Mouse (Mus musculus) CD4-positive, CD25-positive, alpha-beta regulatory T cell, adult 2 months (primary cell): Measurements from ENCODE around the gene Phf1.

Experiments used
- DNase-seq: peaks from one replicate; pipeline ENCODE4 v3.0.0-alpha.2; 2012; ENCODE audit warnings: low read depth, low spot score

The Phf1 gene

DNA sequence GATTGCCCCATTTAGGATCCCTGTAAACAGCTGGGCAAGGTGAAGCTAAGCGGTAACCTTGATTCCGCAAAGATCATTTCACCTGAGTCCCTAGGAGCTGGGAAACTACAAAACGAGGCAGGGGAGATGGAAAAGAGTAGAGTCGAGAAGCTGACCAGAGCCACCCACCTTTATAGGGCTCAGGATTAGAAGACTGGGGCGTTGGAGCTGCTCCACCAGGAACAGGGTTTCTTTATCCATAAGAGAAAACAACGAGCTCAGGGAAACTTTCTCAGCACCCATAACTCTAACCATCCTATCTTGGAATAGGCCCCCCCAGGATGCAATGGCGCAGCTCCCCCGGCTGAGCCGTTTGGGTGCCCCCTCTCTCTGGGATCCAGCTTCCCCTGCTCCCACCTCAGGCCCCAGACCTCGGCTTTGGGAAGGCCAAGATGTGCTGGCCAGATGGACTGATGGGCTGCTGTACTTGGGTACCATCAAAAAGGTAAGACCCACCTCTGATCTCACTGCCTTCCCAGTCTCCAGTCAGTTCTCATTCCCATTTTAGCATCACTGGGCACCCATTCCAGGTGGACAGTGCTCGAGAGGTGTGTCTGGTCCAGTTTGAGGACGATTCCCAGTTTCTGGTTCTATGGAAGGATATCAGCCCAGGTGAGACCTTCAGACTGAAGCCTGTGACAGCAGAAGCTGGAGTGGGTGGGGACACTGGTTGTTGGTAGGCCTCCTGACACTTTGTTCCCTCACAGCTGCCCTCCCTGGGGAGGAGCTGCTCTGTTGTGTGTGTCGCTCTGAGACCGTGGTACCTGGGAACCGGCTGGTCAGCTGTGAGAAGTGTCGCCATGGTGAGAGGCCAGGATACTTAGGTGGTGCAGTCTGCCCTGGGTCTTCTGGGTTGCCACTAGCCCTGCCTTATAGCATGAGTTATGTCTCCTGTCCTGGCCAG lies 1.3 kb downstream of the Phf1 start:
- DNase-seq: no peak

DNA sequence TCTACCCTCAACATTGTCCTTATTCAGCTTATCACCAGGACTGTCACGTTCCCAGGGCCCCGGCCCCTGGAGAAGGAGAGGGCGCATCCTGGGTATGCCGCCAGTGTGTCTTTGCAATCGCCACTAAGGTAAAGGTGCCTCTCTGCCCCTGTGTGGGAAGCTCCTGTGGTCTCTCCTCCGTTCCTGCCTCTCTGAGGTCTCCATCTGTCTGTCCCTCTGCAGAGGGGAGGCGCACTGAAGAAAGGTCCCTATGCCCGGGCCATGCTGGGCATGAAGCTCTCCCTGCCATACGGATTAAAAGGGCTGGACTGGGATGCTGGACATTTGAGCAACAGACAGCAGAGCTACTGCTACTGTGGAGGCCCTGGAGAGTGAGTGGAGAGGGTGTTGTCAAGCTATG lies 2.2 kb downstream of the Phf1 start:
- DNase-seq: no peak

DNA sequence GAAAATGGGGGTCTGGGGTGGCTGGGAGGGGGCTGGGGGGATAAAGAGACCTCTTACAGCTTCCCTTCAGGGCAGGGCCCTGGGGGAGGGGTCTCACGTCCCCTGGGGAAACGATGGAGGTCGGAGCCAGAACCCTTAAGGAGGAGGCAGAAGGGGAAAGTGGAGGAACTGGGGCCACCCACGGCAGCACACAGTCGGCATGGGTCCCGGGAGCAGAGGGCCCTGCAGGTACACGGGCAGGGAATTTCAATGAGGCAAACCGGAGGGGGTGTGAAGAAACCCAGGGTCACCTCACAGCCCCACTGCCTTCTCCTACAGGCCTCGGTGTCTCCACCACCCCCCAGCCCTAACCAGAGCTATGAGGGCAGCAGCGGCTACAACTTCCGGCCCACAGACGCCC lies 3.6 kb downstream of the Phf1 start:
- no peak for DNase-seq

DNA sequence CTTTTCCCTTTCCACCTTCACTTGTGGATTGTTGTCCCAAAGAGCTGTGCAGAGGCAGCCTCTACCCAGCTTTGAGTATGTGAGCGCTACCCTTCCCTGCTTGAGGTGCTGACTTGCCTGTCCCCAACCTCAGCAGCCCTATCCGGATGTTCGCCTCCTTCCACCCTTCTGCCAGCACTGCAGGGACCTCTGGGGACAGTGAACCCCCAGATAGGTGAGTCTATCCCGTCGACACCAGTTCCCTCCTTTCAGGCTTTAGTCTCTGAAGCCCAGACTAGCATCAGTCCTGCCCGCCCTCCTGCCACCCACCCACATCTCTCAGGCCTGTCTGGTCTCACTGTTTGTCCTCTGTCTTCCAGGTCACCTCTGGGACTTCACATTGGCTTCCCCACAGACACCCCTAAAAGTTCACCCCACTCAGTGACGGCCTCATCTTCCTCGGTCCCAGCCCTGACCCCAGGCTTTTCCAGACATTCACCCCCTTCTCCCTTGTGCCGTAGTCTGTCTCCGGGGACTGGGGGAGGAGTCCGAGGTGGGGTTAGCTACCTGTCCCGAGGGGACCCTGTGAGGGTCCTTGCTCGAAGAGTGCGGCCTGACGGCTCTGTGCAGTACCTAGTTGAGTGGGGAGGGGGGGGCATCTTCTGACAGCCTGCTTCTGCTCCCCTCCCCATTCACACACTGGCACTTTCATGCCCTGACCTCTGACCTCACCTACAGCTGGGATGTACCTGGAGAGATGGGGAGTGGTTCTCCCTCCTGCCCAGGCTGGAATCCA lies 4.3 kb downstream of the Phf1 start:
- no peak for DNase-seq

DNA sequence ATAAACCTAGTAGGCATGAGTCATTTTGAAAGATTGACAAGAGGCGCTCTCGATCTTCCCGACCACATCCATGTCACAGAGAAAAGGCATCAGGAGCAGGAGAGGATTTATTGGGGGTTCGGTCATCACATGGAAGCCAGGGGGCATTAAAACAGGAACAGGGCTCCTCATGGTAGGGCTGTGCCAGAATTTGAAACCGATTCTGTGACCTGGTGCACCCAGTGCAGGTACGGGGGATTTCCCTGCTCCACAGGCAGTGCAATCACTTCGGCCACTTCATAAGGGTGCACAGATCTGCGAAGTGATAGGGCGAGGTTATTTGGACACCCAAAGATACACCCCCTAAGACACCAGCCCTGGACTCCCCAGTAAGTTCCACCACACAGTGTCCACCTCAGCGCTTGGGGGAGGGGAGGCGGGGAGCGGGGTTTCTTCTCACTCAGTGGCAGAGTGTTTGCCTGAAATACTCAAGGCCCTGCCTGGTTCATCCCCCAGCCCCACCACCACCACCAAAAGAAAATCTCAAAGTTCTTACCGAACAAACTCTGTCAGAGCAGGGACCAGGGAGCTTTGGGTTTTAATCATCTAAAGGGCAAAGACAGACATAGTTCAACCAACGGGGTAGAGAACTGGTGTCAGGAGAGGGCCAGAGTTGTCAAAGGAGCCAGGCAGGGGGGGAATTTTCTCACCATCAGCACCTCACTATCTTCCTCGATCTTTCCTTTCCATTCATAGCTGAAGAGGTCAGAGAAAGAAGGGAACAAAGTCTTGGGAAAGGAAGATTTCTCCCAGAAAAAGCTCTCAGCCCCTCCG lies 5.2 kb downstream of the Phf1 start:
- no peak for DNase-seq

DNA sequence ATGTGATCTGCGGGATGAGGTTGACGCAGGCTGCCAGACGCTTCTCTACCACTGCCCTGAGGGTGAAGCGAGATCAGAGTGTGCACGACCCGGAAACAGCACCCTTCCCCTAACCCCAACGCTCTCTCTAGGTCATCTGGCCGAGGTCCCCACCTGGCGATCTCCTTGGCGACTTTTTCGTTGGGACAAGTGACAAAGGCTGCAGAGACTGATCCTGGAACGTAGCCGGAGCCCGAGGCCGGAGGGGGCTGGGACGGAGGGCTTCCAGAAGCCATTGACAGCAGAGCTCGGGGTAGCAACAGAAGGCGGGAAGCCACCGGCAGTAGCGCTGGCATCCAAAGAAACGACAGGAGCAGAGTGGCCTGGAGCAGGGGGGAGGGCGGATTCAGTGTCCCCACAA lies 5.9 kb downstream of the Phf1 start:
- DNase-seq: no peak

DNA sequence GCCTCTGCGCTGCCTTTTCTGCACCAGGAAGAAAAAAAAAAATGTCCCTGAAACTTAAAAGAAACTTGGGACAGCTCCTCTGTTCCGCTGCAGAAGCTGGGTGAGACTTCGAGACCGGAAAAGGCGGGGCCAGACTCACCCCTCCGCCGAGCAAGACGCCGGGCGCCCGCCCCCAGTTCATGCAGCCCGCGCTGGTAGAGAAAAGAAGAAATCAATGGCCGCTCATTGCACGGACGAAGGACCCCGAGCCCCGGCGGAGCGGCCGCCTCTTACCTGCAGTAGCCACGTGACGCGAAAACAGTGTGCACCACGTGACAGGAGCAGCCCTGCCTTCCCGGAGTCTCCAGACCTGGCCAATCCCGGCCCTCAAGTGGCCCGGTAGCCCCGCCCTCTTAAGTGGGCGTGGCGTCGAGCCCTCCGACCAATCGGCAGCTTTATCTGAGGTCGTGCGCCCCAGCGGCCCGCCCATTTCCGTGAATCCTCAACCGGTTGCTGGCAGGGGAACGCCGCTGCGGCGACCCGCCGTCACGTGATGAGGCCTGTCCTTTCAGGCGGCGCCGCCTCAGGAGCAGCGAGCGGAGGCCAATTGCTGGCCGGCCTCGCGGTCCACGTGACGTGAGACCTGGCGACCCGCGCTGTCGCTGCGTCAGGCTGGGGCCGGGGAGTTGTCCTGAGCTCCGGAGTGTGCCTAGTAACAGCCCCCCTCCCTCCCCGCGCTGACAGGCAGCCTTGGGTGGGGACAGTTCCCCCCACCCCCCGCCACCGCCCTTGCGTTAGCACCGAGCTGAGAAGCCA lies 6.5 kb downstream of the Phf1 start, which contains the start of gene Cuta:
Gene Cuta (minus strand): TSS at position 392 of the 795 bp plus-strand sequence.
- DNase-seq: peak; percentile 100

DNA sequence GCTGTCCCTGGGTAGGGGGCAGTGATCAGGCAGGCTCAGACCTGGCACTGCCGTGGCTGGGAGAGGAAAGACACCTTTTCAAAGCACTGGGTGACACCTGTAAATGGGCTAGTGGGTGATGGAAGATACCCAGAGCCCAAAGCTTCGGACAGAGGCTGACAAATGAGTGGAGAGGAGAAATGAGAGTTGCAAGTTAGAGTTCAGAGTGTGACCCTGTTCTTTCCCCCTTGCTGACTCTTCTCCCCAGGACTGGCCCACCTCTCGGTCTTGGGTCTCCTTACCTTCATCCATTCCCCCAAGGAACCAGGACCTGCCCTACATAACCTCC lies 7.1 kb downstream of the Phf1 start:
- no peak for DNase-seq

DNA sequence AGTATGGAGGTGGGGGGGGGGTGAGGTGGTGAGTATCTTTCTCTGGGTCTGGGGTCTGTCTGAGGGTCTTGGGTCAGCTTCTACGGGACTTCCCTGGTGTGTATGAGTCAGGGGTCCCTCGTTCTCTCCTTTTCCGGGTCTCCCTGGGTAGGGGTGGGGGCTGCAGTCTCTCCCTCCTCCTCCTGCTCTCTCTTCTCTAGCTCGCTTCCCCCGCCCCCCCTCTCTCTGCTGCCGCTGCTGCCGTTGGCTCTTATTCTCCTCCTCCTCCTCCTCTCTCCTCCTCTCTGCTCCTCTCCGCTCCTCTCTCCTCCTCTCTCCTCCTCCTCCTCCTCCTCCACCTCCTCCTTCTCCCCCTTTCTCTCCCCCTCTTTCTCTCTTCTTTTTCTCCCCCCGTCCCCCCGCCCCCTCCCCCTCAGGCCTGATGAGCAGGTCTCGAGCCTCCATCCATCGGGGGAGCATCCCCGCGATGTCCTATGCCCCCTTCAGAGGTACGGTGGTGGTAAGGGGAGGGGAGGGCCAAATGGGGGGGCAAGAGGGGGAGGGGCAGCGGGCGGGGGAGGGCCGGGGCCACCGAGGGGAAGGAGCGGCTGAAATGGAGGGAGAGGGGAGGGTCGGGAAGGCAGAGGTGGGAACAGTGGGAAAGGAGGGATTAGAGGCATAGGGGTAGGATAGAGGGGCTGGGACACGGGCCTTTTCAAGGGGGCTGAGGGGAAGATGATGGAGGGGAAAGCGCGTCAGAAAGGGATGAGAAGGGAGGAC lies 8.4 kb downstream of the Phf1 start, which contains the start of gene Syngap1:
Gene Syngap1 (plus strand): TSS at position 223 of the 759 bp plus-strand sequence.
- DNase-seq: peak; percentile 36

DNA sequence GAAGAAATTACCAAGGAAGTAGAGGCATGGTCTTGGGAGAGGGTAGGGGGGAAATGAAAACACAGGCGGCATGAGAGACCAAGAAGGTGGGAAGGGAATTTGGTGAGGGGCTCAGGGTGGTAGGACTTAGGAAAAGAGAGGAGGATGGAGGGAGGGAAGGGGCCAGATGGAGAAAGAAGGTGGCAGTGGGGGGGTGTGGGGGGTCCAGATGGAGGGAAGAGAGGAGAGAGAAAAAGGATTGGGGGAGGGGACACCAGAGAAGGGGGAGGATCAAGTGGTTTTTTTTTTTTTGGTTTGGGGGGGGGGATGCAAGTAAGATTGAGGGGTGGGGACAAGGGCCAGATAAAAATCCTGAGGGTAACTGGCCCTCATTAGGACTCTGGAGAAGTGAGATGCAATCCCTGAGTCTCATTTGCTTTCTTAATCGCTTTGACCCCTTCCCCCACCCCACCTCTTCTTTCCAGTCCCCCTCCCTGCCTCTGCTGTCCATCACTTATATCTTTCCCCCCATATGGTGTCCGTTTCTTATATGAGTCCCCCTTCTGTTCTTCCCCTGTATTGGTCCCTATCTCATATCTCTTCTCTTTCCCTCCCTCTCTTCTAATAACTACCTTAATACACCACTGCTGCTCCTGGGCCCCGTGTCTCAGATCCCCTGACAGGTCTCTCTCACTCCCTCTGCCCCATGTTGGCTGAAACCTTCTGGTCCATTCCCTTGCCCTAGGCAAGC lies 9.2 kb downstream of the Phf1 start:
- no peak for DNase-seq

DNA sequence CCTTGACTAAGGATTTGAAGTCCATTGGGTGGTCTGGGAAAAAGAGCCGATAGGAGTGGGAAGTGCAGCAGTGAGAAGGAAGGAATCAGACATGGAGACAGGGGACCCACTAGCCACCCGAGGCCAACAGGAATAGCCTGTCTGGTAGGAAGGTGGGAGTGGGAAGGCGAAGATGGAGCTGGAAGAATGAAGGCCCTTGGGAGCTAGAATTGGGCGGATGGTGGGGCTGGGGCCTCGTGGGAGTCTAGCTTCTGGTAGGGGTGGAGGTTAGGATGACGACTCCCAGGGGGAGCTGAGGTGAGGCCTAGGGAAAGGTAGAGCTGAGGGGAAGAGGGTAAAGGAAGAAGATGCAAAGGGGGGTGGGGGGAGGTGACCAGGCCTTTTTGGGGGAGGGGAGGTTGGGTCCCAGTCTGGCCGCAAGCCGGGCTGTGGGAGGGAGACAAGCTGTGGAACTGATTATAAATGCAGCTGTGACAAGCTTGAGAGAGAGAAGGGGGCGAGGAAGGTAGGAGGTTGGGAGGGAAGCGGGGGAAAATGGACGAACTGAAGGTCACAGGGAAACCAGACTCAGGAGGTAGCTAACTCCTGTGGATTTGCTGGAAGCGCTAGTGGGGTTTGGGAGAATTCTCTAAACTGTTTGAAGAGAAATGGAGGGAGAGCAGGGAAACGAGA lies 13.1 kb downstream of the Phf1 start:
- DNase-seq: no peak

DNA sequence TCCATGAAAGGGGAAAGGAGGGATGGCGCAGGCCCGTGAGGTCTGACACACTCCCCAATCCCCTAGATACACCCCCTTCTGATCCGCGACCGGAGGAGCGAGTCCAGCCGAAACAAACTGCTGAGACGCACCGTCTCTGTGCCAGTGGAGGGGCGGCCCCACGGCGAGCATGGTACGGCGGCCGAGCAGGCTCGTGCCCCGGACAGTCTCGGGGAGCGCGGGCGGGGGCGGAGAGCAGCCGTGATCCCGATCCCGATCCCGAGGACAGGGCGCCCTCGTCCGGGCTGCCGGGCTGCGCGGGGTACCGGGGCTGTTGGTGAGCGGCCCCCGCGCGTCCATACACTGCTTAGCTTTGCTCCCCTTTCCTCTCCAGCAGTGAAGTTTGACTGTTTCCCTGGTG lies 13.7 kb downstream of the Phf1 start:
- DNase-seq: peak; percentile 33

DNA sequence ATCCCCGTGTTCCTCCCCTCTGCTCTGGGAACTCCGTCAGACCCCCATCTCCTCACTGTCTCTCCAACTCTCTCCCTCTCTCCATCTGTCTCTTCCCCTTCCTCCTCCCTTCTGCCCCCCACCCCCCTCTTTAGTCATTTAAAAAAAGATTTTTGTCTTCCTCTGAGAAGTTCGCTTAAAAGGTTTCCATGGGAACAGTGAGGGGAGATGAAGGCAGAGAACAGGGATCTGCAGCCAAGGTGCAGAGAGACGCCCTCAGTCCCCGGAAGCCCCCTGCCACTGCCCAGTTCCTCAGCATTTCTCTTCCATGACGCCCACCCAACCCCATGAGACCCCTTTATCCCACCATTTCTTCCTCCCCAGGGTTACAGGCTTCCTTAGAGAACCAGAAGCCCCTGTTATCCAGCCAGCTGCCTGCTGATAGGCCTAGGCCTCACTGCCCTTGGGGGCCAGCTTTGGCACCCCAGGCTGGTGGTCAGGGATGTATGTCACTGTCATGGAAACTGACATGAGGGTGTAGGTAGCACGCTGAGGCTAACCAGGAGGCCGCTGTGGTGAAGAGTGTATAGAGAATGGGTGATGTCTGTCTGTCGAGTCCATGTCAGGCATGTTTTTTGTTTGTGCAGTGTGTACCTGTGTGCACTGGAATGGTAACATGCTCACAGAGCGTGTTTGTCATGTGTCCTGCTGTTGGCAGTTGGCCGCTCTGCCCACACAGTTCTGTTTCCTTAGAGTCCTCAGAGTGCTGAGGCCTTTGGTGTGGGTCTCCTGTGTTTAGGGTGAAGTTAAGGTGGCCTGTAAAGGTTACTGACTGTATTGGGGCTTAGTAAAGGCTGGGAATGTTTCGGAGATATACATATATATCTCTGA lies 14.6 kb downstream of the Phf1 start:
- DNase-seq: no peak

DNA sequence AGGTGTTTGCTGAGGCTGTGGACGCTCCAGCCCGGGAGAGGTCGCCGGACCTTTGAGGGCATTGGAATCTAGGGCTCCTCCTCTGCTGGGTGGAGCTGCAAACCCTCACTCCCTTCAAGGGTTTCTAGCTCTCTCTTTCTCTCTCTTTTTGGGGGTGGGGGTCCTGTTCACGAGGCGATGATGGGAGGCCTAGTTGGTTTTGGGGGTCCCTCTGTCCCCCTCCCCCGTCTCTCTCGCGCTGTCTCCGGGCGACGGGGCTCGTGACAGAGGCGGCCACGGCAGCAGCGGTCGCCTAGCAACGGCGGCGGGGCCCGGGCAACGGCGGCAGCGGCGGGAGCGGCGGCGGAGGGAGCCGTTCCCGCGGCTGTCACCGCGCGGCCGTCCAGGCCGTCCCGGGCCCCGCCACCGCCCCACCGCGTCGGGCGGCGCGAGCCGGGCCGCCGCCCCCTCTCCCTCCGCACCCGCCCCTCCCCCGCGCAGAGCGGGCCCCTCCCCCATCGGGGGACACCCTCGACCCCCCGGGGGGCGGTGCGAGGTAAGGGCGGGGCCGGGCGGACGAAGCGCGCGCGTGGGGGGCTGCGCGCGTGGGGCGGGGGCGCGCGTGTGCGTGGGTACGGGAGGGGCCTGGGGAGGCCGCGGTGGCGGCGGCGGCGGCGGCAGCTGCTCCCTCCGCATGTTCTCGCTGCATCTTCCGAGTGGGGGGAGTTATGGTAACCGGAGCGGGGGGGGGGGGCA lies 15.6 kb downstream of the Phf1 start:
- DNase-seq: peak; percentile 55

DNA sequence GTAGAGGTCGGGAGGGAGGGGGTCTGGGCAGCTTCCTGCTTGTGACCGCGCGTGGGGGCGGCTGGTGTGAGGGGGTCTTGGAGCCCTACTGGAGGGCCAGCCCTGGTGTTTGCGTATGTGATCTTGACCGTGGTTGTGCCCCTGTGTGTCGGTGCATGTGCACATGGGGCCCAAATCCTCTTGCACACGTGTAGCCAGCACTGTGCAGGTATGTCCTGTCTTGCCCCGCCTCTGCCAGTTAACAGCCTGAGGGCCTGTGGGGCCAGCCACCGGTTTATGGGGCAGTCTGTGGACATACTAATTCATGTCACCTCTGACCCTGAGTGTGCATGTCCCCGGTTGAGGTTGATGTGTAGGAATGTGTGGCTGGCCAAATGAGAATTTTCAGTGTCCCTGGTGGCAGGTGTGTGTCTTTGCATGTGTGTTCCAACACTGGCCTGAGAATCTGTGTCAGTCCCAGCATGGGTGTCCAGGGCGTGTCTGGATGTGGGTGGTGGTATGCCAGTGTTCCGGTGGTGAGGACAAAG lies 16.3 kb downstream of the Phf1 start:
- DNase-seq: peak; percentile 46

DNA sequence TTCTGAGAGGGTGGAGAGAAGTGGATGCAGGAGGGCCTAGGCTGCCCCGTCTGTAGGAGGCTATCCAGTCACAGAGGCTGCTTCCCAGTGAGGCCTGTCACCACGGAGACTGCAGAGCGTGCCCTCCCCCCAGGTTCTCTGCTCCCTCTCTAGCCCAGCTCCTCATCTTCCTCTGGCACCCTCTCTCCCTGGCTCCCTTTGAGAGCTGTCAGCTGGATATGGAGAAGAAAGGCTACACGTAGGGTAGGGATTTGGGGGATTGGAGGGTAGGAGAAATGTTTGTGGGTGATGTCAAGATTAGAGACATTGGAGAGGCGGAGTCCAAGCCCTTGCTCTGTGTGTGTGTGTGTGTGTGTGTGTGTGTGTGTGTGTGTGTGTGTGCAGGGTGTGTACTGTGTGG lies 17.0 kb downstream of the Phf1 start:
- no peak for DNase-seq
